Mouse (Mus musculus) thymus, adult 2 months (tissue): ENCODE data around the gene Gpbp1. TPM values are rescaled to one million over a fixed set of nuclear protein-coding genes. Genes with fewer than 3 reads are reported as not detected.

Experiments used
- DNase-seq: peaks from one replicate; pipeline ENCODE4 v3.0.0; 2021
- H3K27ac ChIP-seq: fragments of 200-500 bp; 2 replicates; pipeline ENCODE4 v1.5.1; 2012; ENCODE audit warnings: low read length, control low read depth; ENCODE audit not compliant: control insufficient read depth, insufficient read depth
- H3K27me3 ChIP-seq: fragments of 200-500 bp; 2 replicates; pipeline ENCODE4 v1.6.1; 2012; ENCODE audit warnings: mild to moderate bottlenecking, low read length, moderate library complexity, mixed read lengths; ENCODE audit not compliant: control insufficient read depth, insufficient read depth
- H3K36me3 ChIP-seq: fragments of 200-500 bp; 2 replicates; pipeline ENCODE4 v1.6.1; 2012; ENCODE audit warnings: mild to moderate bottlenecking, low read length, moderate library complexity; ENCODE audit not compliant: control insufficient read depth, insufficient read depth
- H3K4me1 ChIP-seq: fragments of 200-500 bp; replicated peaks from 2 replicates; pipeline ENCODE4 v1.6.1; 2012; ENCODE audit warnings: low read length; ENCODE audit not compliant: control insufficient read depth, insufficient read depth
- H3K4me3 ChIP-seq: fragments of 200-500 bp; 2 replicates; pipeline ENCODE4 v1.5.1; 2012; ENCODE audit warnings: mild to moderate bottlenecking, low read length, control low read depth, moderate library complexity; ENCODE audit not compliant: control insufficient read depth, insufficient read depth
- CTCF ChIP-seq: fragments of 200-500 bp; IDR thresholded peaks from 2 replicates; pipeline ENCODE4 v1.5.1; 2012; ENCODE audit warnings: mild to moderate bottlenecking, control low read depth, low read length, moderate library complexity, borderline replicate concordance; ENCODE audit not compliant: control insufficient read depth, poor library complexity, insufficient read depth; ENCODE audit errors: extremely low read depth
- POLR2A ChIP-seq: fragments of 200-500 bp; IDR thresholded peaks from 2 replicates; pipeline ENCODE4 v1.6.1; 2012; ENCODE audit warnings: mild to moderate bottlenecking, low read length, control low read depth, moderate library complexity; ENCODE audit not compliant: control insufficient read depth, poor library complexity, insufficient read depth; ENCODE audit errors: extremely low read depth
- WGBS: fragments of 180-500 bp; shearing (Covaris S2); methylation state at CpG from one replicate; pipeline ENCODE4 v1.1.7; 2018; 5-methylcytosine and 5-hydroxymethylcytosine counted together
- polyA plus RNA-seq: library from polyadenylated mRNA; depleted of rRNA; stranded (reverse); fragments of >200 nt; gene quantifications from 2 replicates; pipeline ENCODE4 v1.2.3, GENCODE M21; 2012; rRNA removed

Gpbp1 gene
- 4.4 and 5.0 TPM in 2 replicates for polyA plus RNA-seq

GRCm38 (mm10) chr13:111489802-111490723 is at the start of gene Gpbp1:
Gpbp1 (minus strand) TSS chr13:111490111.
- TF ChIP-seq POLR2A (peak; percentile 89), CTCF (peak; percentile 63; the same call in 1 of the 2 replicates)
- peak within 1 kb of the TSS; percentile 88 for H3K27ac ChIP-seq
- peak within 1 kb of the TSS; percentile 91 for H3K4me3 ChIP-seq
- peak; percentile 100 for DNase-seq
- peaks cover 5% of the 10 kb centered on the region for H3K4me1 ChIP-seq
- H3K36me3 ChIP-seq: no peaks in the 10 kb centered on the region
- H3K27me3 ChIP-seq: no peaks in the 10 kb centered on the region
- WGBS: under 1% methylated on average over 107 of the region's 109 CpGs

- 95% methylated on average over 9 of the region's 9 CpGs for WGBS
- no peak overlapping the region for H3K4me3 ChIP-seq
- no peaks in the 10 kb centered on the region for H3K36me3 ChIP-seq
- H3K27ac ChIP-seq: no peak overlapping the region
- H3K4me1 ChIP-seq: no peaks in the 10 kb centered on the region
- no peak for TF ChIP-seq POLR2A
- H3K27me3 ChIP-seq: no peaks in the 10 kb centered on the region
- no peak for DNase-seq
Measured at GRCm38 (mm10) chr13:111537718-111538117, 47.8 kb upstream of the Gpbp1 start.

- H3K4me1 ChIP-seq: no peaks in the 10 kb centered on the region
- no peaks in the 10 kb centered on the region for H3K36me3 ChIP-seq
- peak; percentile 6 for DNase-seq
- WGBS: 67% methylated on average over 6 of the region's 6 CpGs
- TF ChIP-seq POLR2A (no peak), CTCF (no peak)
- H3K27me3 ChIP-seq: no peaks in the 10 kb centered on the region
- H3K4me3 ChIP-seq: no peak overlapping the region
- no peak overlapping the region; the same call in 1 of the 2 replicates for H3K27ac ChIP-seq
Measured at GRCm38 (mm10) chr13:111536207-111536887, 46.4 kb upstream of the Gpbp1 start.

- Histone ChIP-seq H3K27me3 (no peaks in the 10 kb centered on the region), H3K4me1 (no peaks in the 10 kb centered on the region), H3K4me3 (no peak overlapping the region), H3K36me3 (no peaks in the 10 kb centered on the region), H3K27ac (no peak overlapping the region)
- TF ChIP-seq POLR2A (no peak), CTCF (no peak)
- DNase-seq: no peak
- 75% methylated on average over 6 of the region's 6 CpGs for WGBS
Measured at GRCm38 (mm10) chr13:111534131-111534530, 44.2 kb upstream of the Gpbp1 start.

GRCm38 (mm10) chr13:111532178-111532948 is 42.5 kb upstream of the Gpbp1 start:
- H3K4me1 ChIP-seq: no peaks in the 10 kb centered on the region
- 94% methylated on average over 16 of the region's 16 CpGs for WGBS

GRCm38 (mm10) chr13:111531701-111532100 is 41.8 kb upstream of the Gpbp1 start:
- Histone ChIP-seq H3K27ac (no peak overlapping the region), H3K27me3 (no peaks in the 10 kb centered on the region), H3K4me1 (no peaks in the 10 kb centered on the region), H3K36me3 (no peaks in the 10 kb centered on the region), H3K4me3 (no peak overlapping the region)
- 100% methylated on average over 1 of the region's 1 CpGs for WGBS
- no peak for DNase-seq
- TF ChIP-seq POLR2A (no peak), CTCF (no peak)

More at GRCm38 (mm10) chr13:111532178-111532948, 42.5 kb upstream of the Gpbp1 start:
- TF ChIP-seq POLR2A (no peak), CTCF (no peak)
- DNase-seq: peak; percentile 40
- no peak overlapping the region for H3K27ac ChIP-seq
- H3K27me3 ChIP-seq: no peaks in the 10 kb centered on the region
- no peak overlapping the region for H3K4me3 ChIP-seq
- H3K36me3 ChIP-seq: no peaks in the 10 kb centered on the region
